Mouse (Mus musculus) intestine, postnatal 0 days (tissue): Measurements from ENCODE around the gene Mapk8ip1. TPM values are rescaled to one million over a fixed set of nuclear protein-coding genes. Genes with fewer than 3 reads are reported as not detected.

Source experiments
- ATAC-seq: fragments of 200-750 bp; cut with Nextera tagmentation; 2 replicates; pipeline ENCODE4 v1.8.0; 2017; ENCODE audit warnings: mild to moderate bottlenecking, moderate TSS enrichment, moderate library complexity
- H3K27ac ChIP-seq: fragments of 300-500 bp; sonication (generic); 2 replicates; pipeline ENCODE4 v1.5.1; 2014; ENCODE audit warnings: mild to moderate bottlenecking, low read depth, low read length, moderate library complexity
- H3K27me3 ChIP-seq: fragments of 300-500 bp; sonication (generic); replicated peaks from 2 replicates; pipeline ENCODE4 v1.6.1; 2014; ENCODE audit warnings: low read length, mixed read lengths; ENCODE audit not compliant: control insufficient read depth, insufficient read depth
- H3K36me3 ChIP-seq: fragments of 300-500 bp; sonication (generic); 2 replicates; pipeline ENCODE4 v1.6.1; 2014; ENCODE audit warnings: mild to moderate bottlenecking, moderate library complexity; ENCODE audit not compliant: control insufficient read depth, insufficient read depth
- H3K4me1 ChIP-seq: fragments of 300-500 bp; sonication (generic); replicated peaks from 2 replicates; pipeline ENCODE4 v1.6.1; 2014; ENCODE audit warnings: antibody characterized with exemption, low read length, mixed read lengths; ENCODE audit not compliant: control insufficient read depth, insufficient read depth
- H3K4me2 ChIP-seq: fragments of 300-500 bp; sonication (generic); replicated peaks from 2 replicates; pipeline ENCODE4 v1.6.1; 2014; ENCODE audit warnings: low read depth, mild to moderate bottlenecking, moderate library complexity
- H3K4me3 ChIP-seq: fragments of 300-500 bp; sonication (generic); 2 replicates; pipeline ENCODE4 v1.5.1; 2014; ENCODE audit warnings: low read depth, low read length
- H3K9ac ChIP-seq: fragments of 300-500 bp; sonication (generic); 2 replicates; pipeline ENCODE4 v1.6.1; 2014; ENCODE audit warnings: mild to moderate bottlenecking, low read depth, low read length
- H3K9me3 ChIP-seq: fragments of 300-500 bp; sonication (generic); 2 replicates; pipeline ENCODE4 v1.6.1; 2016; ENCODE audit warnings: mixed run types; ENCODE audit not compliant: control insufficient read depth
- CTCF ChIP-seq: sonication (generic); IDR thresholded peaks from 2 replicates; pipeline ENCODE4 v1.5.1; 2016; ENCODE audit warnings: low read depth, mild to moderate bottlenecking, control low read depth, antibody characterized with exemption, moderate library complexity
- WGBS: fragments of 180-500 bp; shearing (Covaris S2); extraction: QIAGEN DNeasy Blood & Tissue Kit; methylation state at CpG from one replicate; pipeline ENCODE4 v1.1.7; 2014; 5-methylcytosine and 5-hydroxymethylcytosine counted together
- polyA plus RNA-seq: library from polyadenylated mRNA; unstranded; fragments of >200 nt; fragmentation: Nextera tagmentation; extraction: Ambion mirVana; gene quantifications from 2 replicates; pipeline ENCODE4 v1.2.1, GENCODE M21; 2015

Gene Mapk8ip1
- polyA plus RNA-seq, 1 experiment from 2014 or later = 7.2 TPM

DNA sequence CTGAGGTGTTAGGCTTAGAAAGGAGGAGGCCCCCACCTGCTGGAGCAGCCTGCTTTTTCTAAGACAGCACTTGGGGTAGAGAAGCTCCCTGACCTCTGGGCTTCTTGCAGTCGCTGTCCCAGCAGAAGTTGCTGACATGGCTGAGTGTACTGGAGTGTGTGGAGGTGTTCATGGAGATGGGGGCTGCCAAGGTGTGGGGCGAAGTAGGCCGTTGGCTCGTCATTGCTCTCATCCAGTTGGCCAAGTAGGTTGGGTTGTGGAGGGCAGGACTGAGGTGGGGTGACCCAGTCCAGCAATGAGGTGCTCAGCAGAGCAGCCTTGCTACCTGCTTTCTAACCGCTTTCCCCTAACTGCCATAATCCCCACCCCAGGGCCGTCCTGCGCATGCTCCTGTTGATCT, 23.7 kb downstream of the Mapk8ip1 start:
- Histone ChIP-seq H3K9ac (no peak overlapping the region), H3K27ac (no peak overlapping the region), H3K27me3 (no peaks in the 10 kb centered on the region), H3K4me1 (peaks cover 5% of the 10 kb centered on the region), H3K4me2 (no peak overlapping the region), H3K9me3 (no peaks in the 10 kb centered on the region), H3K4me3 (no peak overlapping the region), H3K36me3 (peaks cover 51% of the 10 kb centered on the region)
- 94% methylated on average over 7 of the region's 7 CpGs for WGBS
- TF ChIP-seq CTCF = no peak
- ATAC-seq = no peak

DNA sequence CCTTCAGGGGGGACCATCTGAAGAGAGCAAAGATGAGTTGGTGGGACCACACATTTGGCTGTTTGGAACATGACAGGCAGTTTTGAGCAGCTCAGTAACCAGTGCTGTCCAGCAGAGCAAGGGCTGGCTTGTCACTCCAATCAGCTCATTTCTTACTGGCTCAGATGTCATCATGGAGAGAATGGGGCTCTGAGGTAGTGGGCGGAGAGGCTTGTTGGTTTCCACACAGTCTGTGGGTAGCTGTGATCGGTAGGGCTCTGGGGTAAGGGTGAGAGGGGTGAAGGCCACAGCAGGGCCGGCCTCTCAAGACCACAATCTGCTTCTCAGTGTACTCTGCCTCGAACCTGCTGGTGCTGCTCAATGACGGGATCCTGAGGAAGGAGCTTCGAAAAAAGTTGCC, 24.8 kb downstream of the Mapk8ip1 start:
- H3K4me1 ChIP-seq = peaks cover 10% of the 10 kb centered on the region
- WGBS = 82% methylated on average over 6 of the region's 6 CpGs
- H3K4me3 ChIP-seq = peak overlapping the region; percentile 66
- TF ChIP-seq CTCF = no peak
- no peaks in the 10 kb centered on the region for H3K27me3 ChIP-seq
- H3K27ac ChIP-seq = no peak overlapping the region
- peak overlapping the region; percentile 89 for H3K4me2 ChIP-seq
- no peak for ATAC-seq
- H3K36me3 ChIP-seq = peaks cover 41% of the 10 kb centered on the region
- peak overlapping the region; percentile 58 for H3K9ac ChIP-seq
- H3K9me3 ChIP-seq = no peaks in the 10 kb centered on the region

DNA sequence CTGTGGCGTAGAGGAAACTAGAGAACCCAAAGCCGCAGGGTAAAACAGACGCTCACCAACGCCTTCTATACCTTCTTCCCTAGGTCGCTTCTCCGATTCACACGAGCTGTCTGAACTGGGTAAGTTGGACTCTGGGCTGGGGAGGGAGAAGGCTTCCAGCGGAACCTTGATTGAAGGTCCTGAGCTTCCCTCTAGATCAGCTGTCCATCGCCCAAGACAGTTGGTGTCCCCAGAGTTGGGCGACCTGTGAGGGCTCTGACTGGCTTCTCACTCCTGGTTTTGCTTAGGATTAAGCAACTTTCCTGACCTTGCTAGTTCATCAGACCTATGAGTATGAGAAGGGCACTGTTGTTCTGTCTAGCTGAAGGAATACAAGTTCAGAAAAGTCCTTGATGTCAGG, 25.3 kb downstream of the Mapk8ip1 start:
- H3K4me3 ChIP-seq = peak overlapping the region; percentile 66
- no peak for ATAC-seq
- peak overlapping the region; percentile 58 for H3K9ac ChIP-seq
- peak overlapping the region; percentile 89 for H3K4me2 ChIP-seq
- H3K4me1 ChIP-seq = peaks cover 10% of the 10 kb centered on the region
- TF ChIP-seq CTCF = no peak
- H3K9me3 ChIP-seq = no peaks in the 10 kb centered on the region
- H3K27ac ChIP-seq = peak overlapping the region; percentile 84
- 4% methylated on average over 10 of the region's 10 CpGs for WGBS
- H3K36me3 ChIP-seq = peaks cover 36% of the 10 kb centered on the region
- no peaks in the 10 kb centered on the region for H3K27me3 ChIP-seq

DNA sequence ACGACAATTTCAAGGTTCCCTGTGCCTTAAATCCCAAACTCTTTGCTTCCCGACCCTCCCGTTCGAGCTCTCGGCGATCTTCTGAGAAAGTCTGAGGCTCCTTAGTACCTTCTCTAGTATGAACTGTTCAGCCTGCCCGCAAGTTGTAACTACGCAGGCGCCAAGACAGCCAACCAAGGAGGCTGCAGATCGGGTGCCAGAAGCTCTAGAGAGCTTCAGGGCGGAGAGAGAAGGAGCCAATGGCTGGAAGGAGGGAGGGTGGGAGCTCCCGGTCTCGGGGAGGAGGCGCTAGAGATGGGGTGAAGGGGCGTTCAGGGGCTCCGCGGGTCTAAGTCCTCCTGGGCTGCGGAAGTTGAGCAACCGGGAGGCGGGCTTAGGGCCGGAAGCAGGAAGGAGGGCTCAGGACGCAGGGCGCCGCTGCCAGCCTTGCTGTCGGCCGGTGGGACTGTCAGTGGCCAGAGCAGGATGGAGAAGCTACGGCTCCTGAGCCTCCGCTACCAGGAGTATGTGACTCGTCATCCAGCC, 25.9 kb downstream of the Mapk8ip1 start:
- H3K4me3 ChIP-seq = peak overlapping the region; percentile 66
- peak overlapping the region; percentile 89 for H3K4me2 ChIP-seq
- H3K9ac ChIP-seq = peak overlapping the region; percentile 58
- peak; percentile 95 for ATAC-seq
- peak overlapping the region; percentile 84 for H3K27ac ChIP-seq
- WGBS = under 1% methylated on average over 29 of the region's 29 CpGs
- no peaks in the 10 kb centered on the region for H3K9me3 ChIP-seq
- no peaks in the 10 kb centered on the region for H3K27me3 ChIP-seq
- TF ChIP-seq CTCF = peak; percentile 33
- H3K4me1 ChIP-seq = peaks cover 10% of the 10 kb centered on the region
- peaks cover 30% of the 10 kb centered on the region for H3K36me3 ChIP-seq

DNA sequence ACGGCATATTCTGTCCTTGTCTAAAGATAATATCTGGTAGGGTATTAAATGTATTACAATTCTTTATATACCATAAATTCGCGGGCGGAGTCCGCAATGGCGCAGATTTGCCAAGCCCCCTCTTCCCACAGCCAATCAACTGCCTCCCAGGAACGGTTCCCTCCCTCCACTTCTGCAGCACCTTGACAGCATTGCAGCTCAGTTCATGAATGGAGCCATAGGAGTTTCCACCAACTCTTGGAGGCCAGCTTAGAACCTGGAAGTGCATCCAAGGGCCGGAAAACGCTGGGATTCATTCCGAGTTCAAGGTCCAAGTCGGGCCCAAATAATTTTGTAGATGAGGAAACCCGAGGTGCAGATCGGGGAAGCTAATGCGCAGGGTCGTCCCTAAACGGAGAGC, 26.5 kb downstream of the Mapk8ip1 start, which contains the start of the genes Pex16 and Large2:
Gene Pex16, plus strand, starts transcription at position 163 of the 400 bp plus-strand sequence.
Gene Large2, minus strand, starts transcription at position 356 of the 400 bp plus-strand sequence.
- Histone ChIP-seq H3K36me3 (peaks cover 24% of the 10 kb centered on the region), H3K27me3 (no peaks in the 10 kb centered on the region), H3K4me3 (peak within 1 kb of the TSS; percentile 66), H3K4me1 (peaks cover 12% of the 10 kb centered on the region), H3K4me2 (peak within 1 kb of the TSS; percentile 89), H3K9me3 (no peaks in the 10 kb centered on the region), H3K27ac (peak within 1 kb of the TSS; percentile 84), H3K9ac (peak within 1 kb of the TSS; percentile 58)
- no peak for TF ChIP-seq CTCF
- WGBS = under 1% methylated on average over 16 of the region's 16 CpGs
- no peak for ATAC-seq

DNA sequence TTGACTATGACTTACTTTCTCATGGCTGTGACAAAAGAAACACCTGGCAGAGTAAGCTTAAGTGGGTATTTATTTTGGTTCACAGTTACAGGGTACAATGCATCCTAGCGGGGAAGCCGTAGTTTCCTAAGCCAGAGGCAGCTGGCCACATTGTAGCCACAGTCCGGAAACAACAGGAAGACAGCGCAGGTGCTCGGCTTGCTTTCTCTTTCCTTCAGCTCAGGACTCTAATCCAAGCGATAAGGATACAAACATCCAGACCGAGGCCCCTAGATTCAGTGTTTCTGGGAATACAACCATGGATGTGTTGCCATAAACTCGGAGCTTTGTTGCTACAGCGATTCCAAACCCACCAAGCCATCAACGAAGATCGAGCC, 27.6 kb downstream of the Mapk8ip1 start:
- Histone ChIP-seq H3K27me3 (no peaks in the 10 kb centered on the region), H3K9ac (no peak overlapping the region), H3K36me3 (peaks cover 13% of the 10 kb centered on the region), H3K4me2 (peak overlapping the region; percentile 3; the same call in 1 of the 2 replicates), H3K4me1 (peaks cover 12% of the 10 kb centered on the region), H3K9me3 (no peaks in the 10 kb centered on the region), H3K4me3 (no peak overlapping the region), H3K27ac (peak overlapping the region; percentile 51)
- TF ChIP-seq CTCF = no peak
- 69% methylated on average over 11 of the region's 11 CpGs for WGBS
- ATAC-seq = no peak
